Mouse (Mus musculus): ENCODE measurements around the gene Espl1. TPM values are rescaled to one million over a fixed set of nuclear protein-coding genes. Genes with fewer than 3 reads are reported as not detected.

Gene Espl1
- total RNA-seq (2021) = 1 to 10 TPM; 1.8 to 2.3 TPM
- long read RNA-seq, experiment 1, partial matches to known transcripts = 1 of 1 reads
- long read RNA-seq, experiment 1, other reads (novel, unspliced or antisense) = 0 of 1 reads
- long read RNA-seq, experiment 2 = 0 reads

DNA sequence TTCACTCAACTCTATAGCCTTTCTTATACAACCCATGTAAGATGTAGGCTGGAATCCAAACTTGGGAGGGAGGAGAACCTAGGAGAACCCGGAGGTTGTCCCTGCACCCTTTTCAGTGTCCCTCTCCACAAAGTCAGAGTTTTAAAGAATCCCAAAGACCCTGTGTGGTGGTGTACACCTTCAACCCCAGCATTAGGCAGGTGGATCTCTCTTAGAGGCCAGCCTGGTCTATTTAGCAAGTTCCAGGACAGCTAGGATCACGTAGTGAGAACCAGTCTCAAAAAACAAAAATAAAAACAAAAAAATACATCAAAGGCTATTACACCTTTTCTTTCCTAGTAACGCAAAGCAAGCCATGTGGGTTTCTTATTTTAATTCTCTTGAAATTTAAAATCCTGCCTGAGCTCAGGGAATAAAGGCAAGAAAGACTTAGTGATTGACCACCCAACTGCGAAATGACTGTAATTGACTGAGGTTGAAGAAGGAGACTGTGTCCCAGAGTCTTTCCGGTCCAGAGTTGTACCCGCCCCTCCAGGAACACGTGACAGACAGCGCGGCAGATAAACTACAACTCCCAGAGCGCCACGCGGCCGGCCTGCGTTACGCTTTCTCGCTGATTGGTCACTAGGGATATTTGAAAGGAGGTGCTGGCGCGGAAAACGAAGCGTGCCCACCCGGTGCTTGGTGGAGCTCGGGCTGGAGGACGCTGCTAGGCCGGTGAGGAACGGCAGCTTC is at the start of gene Espl1:
TSS of gene Espl1 (plus strand) at position 634 of the 735 bp plus-strand sequence.
- intact Hi-C loops (cut with DNase I) = no loop called here
- peak; percentile 95 for DNase-seq (ENCODE audit: low spot score in 2 of 2)

- peak; percentile 87 to 89 for DNase-seq (ENCODE audit: low spot score in 2 of 2)
- intact Hi-C loops (cut with DNase I) = loop anchor here (2.0 kb wide), 1 partner anchor 32 kb away; the partner anchor contains the start of gene Mfsd5
These were observed 49.2 kb upstream of the Espl1 start for GRCm38 (mm10) chr15:102246866-102247251.

- peak in 1 of 2 experiments; percentile 36 for DNase-seq (ENCODE audit: low spot score in 2 of 2)
- intact Hi-C loops (cut with DNase I) = loop anchor here (2.0 kb wide), 1 partner anchor 31 kb away; the partner anchor contains the start of gene Mfsd5
These were observed 48.6 kb upstream of the Espl1 start for GRCm38 (mm10) chr15:102247252-102248130.

- intact Hi-C loops (cut with DNase I) = no loop called here
- DNase-seq (ENCODE audit: low spot score in 2 of 2) = no peak
These were observed 47.8 kb upstream of the Espl1 start for GRCm38 (mm10) chr15:102248131-102248811.

DNA sequence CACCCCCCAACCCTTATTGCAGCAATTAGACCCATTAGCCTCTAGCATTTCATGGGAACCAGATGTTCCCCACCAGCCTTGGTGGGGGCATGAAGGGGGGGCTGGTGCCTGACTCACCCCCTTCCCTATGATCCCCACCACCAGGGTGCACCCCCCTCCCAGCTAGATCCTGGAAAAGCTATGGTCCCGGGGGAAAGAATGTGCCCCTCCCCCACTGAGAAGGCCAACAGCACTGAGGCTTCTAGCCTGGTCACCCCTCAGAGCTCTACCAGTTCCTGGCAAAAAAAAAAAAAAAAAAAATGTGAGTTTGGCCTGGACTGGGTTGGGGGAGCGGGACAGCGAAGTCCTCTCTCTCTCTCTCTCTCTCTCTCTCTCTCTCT is 47.3 kb upstream of the Espl1 start:
- no peak for DNase-seq (ENCODE audit: low spot score in 2 of 2)
- intact Hi-C loops (cut with DNase I) = no loop called here

GRCm38 (mm10) chr15:102249251-102249691 is 46.8 kb upstream of the Espl1 start:
- intact Hi-C loops (cut with DNase I) = no loop called here
- no peak for DNase-seq (ENCODE audit: low spot score in 2 of 2)

- DNase-seq (ENCODE audit: low spot score in 2 of 2) = no peak
- intact Hi-C loops (cut with DNase I) = no loop called here
These were observed 46.1 kb upstream of the Espl1 start for GRCm38 (mm10) chr15:102249967-102250366.

DNA sequence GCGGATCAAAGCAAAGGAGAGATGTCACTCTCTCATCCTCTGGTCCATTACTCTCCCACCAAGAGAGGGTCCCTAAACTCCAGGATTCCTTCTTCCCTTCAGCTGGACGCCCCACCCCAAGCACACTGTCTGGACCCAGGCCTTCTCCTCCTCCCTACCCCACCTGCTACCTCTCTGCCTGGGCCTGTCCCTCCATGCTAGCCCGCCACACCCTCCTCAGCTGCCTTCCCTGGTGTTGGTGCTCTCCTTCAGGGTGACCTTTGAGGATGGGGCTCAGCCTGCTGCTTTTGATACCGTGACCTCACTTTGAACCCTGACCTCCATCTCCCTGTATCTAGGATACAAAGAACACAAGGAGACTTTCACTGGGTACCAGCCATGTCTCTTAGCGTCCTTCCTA is 45.5 kb upstream of the Espl1 start:
- DNase-seq (ENCODE audit: low spot score in 2 of 2) = no peak
- intact Hi-C loops (cut with DNase I) = no loop called here

DNA sequence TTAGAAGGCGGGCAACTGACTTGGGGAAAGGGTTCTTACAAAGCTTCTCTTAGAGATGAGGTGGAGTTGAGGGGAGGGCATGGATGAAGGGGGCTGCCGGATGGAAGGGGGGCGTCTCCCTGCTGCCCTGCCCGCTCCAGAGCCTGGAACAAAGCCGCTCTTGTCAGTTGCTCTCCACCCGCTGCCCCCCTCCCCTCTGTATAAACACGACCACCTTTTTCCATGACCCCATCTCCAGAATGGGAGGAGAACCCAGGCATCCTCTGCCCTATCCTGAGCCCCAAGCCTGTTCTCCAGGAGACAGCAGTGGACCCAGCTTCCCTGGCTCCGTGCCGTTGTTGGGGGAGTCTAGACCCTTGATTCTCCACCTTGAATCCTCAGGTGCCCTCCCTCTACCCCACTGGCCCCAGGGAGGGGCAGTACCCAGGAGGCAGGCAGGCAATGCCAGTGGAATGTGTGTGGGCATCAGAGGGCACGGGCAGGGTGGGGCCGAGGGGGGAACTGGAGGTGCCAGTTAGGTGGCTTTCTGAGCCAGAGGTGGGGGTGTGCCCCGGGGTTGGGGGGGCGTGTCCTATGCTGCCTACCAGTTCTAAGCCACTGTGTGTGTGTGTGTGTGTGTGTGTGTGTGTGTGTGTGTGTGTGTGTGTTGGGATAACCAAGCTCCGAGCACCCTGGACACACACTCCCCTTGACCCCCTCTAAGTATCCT is 40.4 kb upstream of the Espl1 start:
- intact Hi-C loops (cut with DNase I) = no loop called here
- DNase-seq (ENCODE audit: low spot score in 2 of 2) = no peak

GRCm38 (mm10) chr15:102256431-102257201 is 39.5 kb upstream of the Espl1 start:
- no peak for DNase-seq (ENCODE audit: low spot score in 2 of 2)
- intact Hi-C loops (cut with DNase I) = no loop called here

DNA sequence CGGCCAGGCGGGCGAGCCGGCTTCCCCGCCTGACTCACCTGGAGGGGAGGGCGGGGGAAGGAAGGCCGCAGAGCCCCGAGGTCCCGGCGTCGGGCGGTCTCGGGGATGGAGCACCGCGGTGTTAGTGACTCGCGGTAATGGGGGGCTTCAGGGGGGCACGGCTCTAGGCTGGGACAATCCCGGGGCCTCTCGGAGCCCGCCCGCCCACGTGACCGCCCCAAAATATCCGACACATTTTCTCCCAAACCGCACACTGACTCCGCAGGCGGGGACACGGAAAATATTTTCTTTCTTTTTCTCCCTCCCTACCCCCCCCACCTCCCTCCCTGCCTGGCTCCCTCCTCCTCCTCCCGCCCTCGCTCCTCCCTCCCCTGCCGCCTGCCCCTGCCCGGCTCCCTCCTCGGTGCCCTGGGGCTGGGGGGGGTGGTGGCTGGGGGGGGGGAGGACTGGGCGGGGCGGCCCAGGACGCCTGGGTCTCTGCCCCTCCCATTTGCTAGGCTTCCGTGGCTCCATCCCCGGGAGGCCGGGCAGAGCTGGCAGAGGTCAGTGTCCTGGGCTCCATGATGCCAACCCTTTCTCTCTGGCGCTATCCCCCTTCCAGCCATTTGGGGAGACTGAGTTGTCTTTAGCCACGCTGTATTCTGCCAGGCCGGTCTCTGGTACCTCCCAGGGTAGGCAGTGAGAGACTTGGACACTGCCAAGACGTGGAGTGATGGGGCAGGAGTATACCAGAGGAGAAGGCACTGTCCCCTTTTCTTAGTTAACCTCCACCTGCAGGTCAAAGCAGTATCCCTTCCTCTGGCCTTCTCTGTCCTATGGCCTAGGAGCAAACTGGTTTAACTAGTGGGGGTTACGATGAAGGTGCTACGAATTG is 38.6 kb upstream of the Espl1 start, which contains the start of gene Rarg:
TSS of gene Rarg (minus strand) at position 316 of the 874 bp plus-strand sequence.
- intact Hi-C loops (cut with DNase I) = no loop called here

DNA sequence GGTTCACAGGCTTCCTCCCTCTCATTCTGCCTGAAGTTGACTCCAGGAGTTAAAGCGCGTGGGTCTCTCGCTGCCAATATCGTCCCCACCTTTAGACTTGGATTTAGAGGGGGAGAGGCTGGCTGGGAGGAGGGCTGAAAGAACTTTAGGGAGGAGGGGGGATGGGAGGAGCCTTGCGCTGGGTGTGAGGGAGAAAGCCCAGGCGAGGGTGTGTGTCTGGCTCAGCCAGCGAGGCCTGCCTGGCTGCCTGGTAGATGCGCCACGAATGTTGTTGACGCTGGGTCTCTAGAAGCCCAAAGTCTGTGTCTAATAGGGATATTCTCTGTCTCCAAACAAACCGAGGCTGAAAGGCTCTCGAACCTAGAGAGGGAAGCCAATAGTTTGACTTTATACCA is 38.0 kb upstream of the Espl1 start:
- DNase-seq (ENCODE audit: low spot score in 2 of 2) = peak in 1 of 2 experiments; percentile 34
- intact Hi-C loops (cut with DNase I) = no loop called here

More for the DNA sequence above, 38.6 kb upstream of the Espl1 start, which contains the start of gene Rarg:
- DNase-seq (ENCODE audit: low spot score in 2 of 2) = no peak

GRCm38 (mm10) chr15:102258581-102259253 is 37.3 kb upstream of the Espl1 start:
- DNase-seq (ENCODE audit: low spot score in 2 of 2) = no peak
- intact Hi-C loops (cut with DNase I) = no loop called here

DNA sequence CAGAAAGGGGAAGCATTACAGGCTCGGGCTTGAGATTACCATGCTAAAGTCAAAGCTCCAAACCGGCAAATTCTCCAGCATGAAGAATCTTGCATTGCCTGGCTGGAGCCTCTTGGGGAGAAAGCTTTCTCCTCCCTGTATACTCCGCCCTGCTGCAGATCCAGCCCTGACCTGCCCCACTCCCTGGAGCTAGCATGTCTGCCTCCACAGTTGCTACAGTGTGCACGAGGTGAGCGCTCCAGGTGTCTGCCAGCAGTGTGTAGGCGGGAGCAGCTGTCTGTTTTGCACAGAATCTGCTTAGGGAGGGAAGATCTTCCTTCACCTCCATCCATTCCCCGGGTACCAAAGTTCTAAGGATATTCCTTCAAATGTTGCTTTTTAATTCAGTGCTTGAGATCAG is 33.5 kb upstream of the Espl1 start:
- DNase-seq (ENCODE audit: low spot score in 2 of 2) = peak; percentile 49 to 66
- intact Hi-C loops (cut with DNase I) = no loop called here

DNA sequence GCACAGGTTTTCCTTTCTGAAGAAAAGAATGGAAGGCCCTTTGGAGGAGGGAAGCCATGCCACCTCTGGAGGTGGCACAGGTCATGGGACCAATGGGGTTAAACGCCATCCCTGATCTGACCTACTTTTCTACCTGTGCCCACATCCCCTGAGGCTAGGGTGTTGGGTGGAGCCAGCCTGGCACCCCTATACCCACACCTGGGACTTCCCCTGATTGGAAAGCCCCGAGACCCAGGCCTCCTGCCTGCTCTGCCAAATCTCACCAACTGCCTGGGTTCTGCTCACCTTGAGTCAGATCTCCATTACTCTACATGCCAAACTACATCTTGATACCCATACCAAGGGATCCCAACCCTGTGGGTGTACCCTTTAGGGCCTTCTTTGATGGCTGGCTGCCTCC is 33.0 kb upstream of the Espl1 start:
- DNase-seq (ENCODE audit: low spot score in 2 of 2) = no peak
- intact Hi-C loops (cut with DNase I) = no loop called here

DNA sequence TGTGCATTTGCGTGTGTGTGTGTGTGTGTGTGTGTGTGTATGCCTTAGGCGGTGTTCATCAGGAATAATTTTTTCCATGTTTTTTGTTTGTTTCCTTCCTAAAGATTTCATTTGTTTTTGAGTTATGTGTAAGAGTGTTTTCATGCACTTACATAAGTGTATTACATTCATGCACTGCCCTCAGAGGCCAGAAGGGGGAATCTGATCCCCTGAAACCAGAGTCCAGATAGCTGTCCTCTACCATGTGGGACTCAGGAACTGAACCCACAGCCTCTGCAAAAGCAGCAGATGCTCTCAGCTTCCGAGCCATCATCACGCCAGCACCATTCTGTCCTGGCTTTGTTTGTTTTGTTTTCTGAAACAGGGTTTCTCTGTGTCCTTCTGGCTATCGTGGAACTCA is 30.5 kb upstream of the Espl1 start:
- intact Hi-C loops (cut with DNase I) = no loop called here

More for the DNA sequence above, 30.5 kb upstream of the Espl1 start:
- no peak for DNase-seq (ENCODE audit: low spot score in 2 of 2)
